Mouse (Mus musculus) gastrocnemius, postnatal 4 days (tissue): ENCODE results near the gene Psmc4. TPM values are rescaled to one million over a fixed set of nuclear protein-coding genes. Genes with fewer than 3 reads are reported as not detected.

Experiments used
- total RNA-seq, 2 experiments: library from RNA; stranded (reverse); gene quantifications; 2 replicates each; pipeline ENCODE4 v1.2.3; 2021

Psmc4 gene
- total RNA-seq, 2 experiments from 2014 or later: 129 to 150 TPM

Other genes starting within 250 kb of the Psmc4 start
- 1 to 10 TPM; 4.6 to 6.2 TPM for gene Zfp626, start 242.9 kb downstream of the Psmc4 start, total RNA-seq
- 1 to 10 TPM; 2.8 to 3.0 TPM for gene Zfp59, start 211.5 kb downstream of the Psmc4 start, total RNA-seq
- gene Zfp607a, start 192.6 kb downstream of the Psmc4 start, total RNA-seq: 1 to 10 TPM; 3.5 to 4.3 TPM
- 1 to 10 TPM; 7.7 to 9.3 TPM for gene Zfp974, start 120.6 kb downstream of the Psmc4 start, total RNA-seq
- gene Zfp780b, start 70.9 kb downstream of the Psmc4 start, total RNA-seq: 1 to 10 TPM; 7.8 to 8.8 TPM
- 1 to 10 TPM; 1.2 to 1.4 TPM for gene Zfp850, start 36.0 kb downstream of the Psmc4 start, total RNA-seq
- under 1 TPM in 1 of 2 experiments, not detected in 1; 0.05 TPM for gene Fcgbp, start 21.1 kb upstream of the Psmc4 start, total RNA-seq
- gene 9530053A07Rik, start 79.4 kb upstream of the Psmc4 start, total RNA-seq: not detected
- gene Fbl, start 119.6 kb upstream of the Psmc4 start, total RNA-seq: 10 to 100 TPM; 61.2 to 64.8 TPM
- gene Dyrk1b, start 129.4 kb upstream of the Psmc4 start, total RNA-seq: 100 to 1,000 TPM; 118 to 131 TPM
- gene Eid2, start 217.8 kb upstream of the Psmc4 start, total RNA-seq: 10 to 100 TPM; 23.0 to 26.4 TPM
- gene Eid2b, start 227.6 kb upstream of the Psmc4 start, total RNA-seq: 10 to 100 TPM; 10.7 to 12.0 TPM
- gene Selenov, start 241.1 kb upstream of the Psmc4 start, total RNA-seq: not detected